Mouse (Mus musculus) midbrain, embryonic 13.5 days (tissue): ENCODE measurements around the gene Krtap27-1. TPM values are rescaled to one million over a fixed set of nuclear protein-coding genes. Genes with fewer than 3 reads are reported as not detected.

Experiments used
- ATAC-seq: fragments of 200-750 bp; cut with Nextera tagmentation; 2 replicates; pipeline ENCODE4 v1.8.0; 2017; ENCODE audit warnings: mild to moderate bottlenecking, moderate TSS enrichment, moderate library complexity
- H3K27ac ChIP-seq: fragments of 300-500 bp; sonication (generic); 2 replicates; pipeline ENCODE4 v1.5.1; 2015; ENCODE audit warnings: inconsistent platforms, mild to moderate bottlenecking, moderate library complexity
- H3K27me3 ChIP-seq: fragments of 300-500 bp; sonication (generic); 2 replicates; pipeline ENCODE4 v1.6.1; 2015; ENCODE audit warnings: mild to moderate bottlenecking, inconsistent platforms
- H3K36me3 ChIP-seq: fragments of 300-500 bp; sonication (generic); 2 replicates; pipeline ENCODE4 v1.6.1; 2015; ENCODE audit warnings: mild to moderate bottlenecking, inconsistent platforms
- H3K4me1 ChIP-seq: fragments of 300-500 bp; sonication (generic); replicated peaks from 2 replicates; pipeline ENCODE4 v1.6.1; 2015; ENCODE audit warnings: inconsistent platforms
- H3K4me2 ChIP-seq: fragments of 300-500 bp; sonication (generic); replicated peaks from 2 replicates; pipeline ENCODE4 v1.6.1; 2015; ENCODE audit warnings: moderate library complexity, mild to moderate bottlenecking, inconsistent platforms
- H3K4me3 ChIP-seq: fragments of 300-500 bp; sonication (generic); replicated peaks from 2 replicates; pipeline ENCODE4 v1.5.1; 2015; ENCODE audit warnings: mild to moderate bottlenecking, inconsistent platforms
- H3K9ac ChIP-seq: fragments of 300-500 bp; sonication (generic); replicated peaks from 2 replicates; pipeline ENCODE4 v1.6.1; 2015; ENCODE audit warnings: mild to moderate bottlenecking, inconsistent platforms
- H3K9me3 ChIP-seq: fragments of 300-500 bp; sonication (generic); 2 replicates; pipeline ENCODE4 v1.6.1; 2016; ENCODE audit warnings: mild to moderate bottlenecking, inconsistent platforms
- WGBS: fragments of 180-500 bp; shearing (Covaris S2); methylation state at CpG from one replicate; pipeline ENCODE4 v1.1.7; 2015; 5-methylcytosine and 5-hydroxymethylcytosine counted together
- polyA plus RNA-seq: library from polyadenylated mRNA; unstranded; fragments of >200 nt; fragmentation: Nextera tagmentation; extraction: Ambion mirVana; gene quantifications from 2 replicates; pipeline ENCODE4 v1.2.1, GENCODE M21; 2015

Gene Krtap27-1
- polyA plus RNA-seq, 1 experiment from 2014 or later: not detected

GRCm38 (mm10) chr16:88651082-88651481 lies 20.4 kb downstream of the Krtap27-1 start:
- no peaks in the 10 kb centered on the region for H3K27me3 ChIP-seq
- H3K27ac ChIP-seq: no peak overlapping the region
- no peaks in the 10 kb centered on the region for H3K4me1 ChIP-seq
- 92% methylated on average over 1 of the region's 1 CpGs for WGBS
- no peaks in the 10 kb centered on the region for H3K36me3 ChIP-seq
- H3K9ac ChIP-seq: no peak overlapping the region
- H3K4me2 ChIP-seq: no peak overlapping the region
- no peaks in the 10 kb centered on the region for H3K9me3 ChIP-seq
- no peak for ATAC-seq
- H3K4me3 ChIP-seq: no peak overlapping the region

- H3K9me3 ChIP-seq: no peaks in the 10 kb centered on the region
- H3K27ac ChIP-seq: no peak within 1 kb of the TSS
- H3K4me1 ChIP-seq: no peaks in the 10 kb centered on the region
- H3K4me2 ChIP-seq: no peak within 1 kb of the TSS
- ATAC-seq: no peak
- H3K9ac ChIP-seq: no peak within 1 kb of the TSS
- no peaks in the 10 kb centered on the region for H3K27me3 ChIP-seq
- H3K36me3 ChIP-seq: no peaks in the 10 kb centered on the region
- no peak within 1 kb of the TSS for H3K4me3 ChIP-seq
- WGBS: 87% methylated on average over 10 of the region's 10 CpGs
Measured at GRCm38 (mm10) chr16:88647358-88647846, 24.1 kb downstream of the Krtap27-1 start, which contains the start of gene Krtap26-1. TSS of gene Krtap26-1 (minus strand) at chr16:88647796.

DNA sequence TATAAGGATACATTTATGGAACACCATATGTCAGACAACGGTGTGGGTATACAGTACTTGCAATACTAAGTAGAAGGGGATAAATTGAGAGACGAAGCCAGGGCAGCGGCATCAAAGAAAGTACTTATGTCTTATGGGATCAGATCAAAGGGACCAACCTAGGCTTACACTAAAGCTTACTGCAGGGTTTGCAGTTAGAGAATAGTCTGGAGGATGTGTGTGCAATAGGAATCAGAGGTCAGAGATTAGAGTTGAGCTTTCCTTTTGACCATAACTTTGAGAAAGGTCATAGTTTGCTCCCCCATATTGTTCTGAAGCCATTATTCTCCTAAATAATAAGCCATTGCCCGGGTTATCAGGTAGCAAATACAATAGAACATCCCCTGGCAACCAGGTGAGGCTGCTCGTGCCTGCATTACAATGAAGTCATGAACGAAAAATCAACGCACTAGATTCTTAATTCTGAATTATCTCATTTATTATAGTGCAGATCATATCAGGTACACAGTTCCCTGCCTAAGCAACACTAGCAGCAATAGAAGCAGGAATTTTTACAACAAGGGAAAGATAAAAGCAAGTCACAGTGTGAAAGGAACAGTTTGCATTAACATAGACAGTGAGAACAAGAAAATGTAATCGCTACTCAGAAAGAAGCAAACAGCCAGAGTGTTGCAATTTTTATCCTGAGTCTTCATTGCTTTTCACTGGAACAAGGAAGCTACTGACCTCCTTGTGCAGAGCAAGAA lies 24.9 kb downstream of the Krtap27-1 start:
- H3K27ac ChIP-seq: no peak overlapping the region
- no peaks in the 10 kb centered on the region for H3K36me3 ChIP-seq
- H3K4me3 ChIP-seq: no peak overlapping the region
- H3K9me3 ChIP-seq: no peaks in the 10 kb centered on the region
- no peaks in the 10 kb centered on the region for H3K4me1 ChIP-seq
- no peak overlapping the region for H3K4me2 ChIP-seq
- 71% methylated on average over 8 of the region's 8 CpGs for WGBS
- no peak for ATAC-seq
- H3K27me3 ChIP-seq: no peaks in the 10 kb centered on the region
- no peak overlapping the region for H3K9ac ChIP-seq

DNA sequence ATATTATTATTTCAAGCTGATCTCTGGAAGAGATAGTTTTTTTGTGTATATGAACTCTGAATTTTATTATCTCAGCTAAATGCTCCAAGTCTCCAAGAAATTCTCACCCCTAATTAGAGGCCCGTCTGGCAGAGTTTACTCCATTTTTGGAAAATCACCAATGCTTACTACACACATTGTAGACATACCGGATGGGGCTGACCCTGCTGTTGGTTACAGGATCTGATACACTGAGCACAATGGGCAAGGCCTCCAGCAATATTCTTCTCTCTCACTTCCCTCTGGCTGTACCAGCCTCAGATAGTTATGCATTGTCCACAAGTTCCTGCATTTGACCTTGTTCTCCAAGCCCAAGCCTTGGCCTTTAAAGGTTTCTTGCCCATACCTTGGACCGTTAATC lies 31.4 kb downstream of the Krtap27-1 start:
- H3K27ac ChIP-seq: no peak overlapping the region
- H3K4me1 ChIP-seq: no peaks in the 10 kb centered on the region
- H3K4me3 ChIP-seq: no peak overlapping the region
- 0 out of 2 replicates have a peak, but pooled peaks cover 4% of the 10 kb centered on the region for H3K9me3 ChIP-seq
- no peaks in the 10 kb centered on the region for H3K36me3 ChIP-seq
- WGBS: 94% methylated on average over 3 of the region's 3 CpGs
- H3K9ac ChIP-seq: no peak overlapping the region
- no peak for ATAC-seq
- H3K4me2 ChIP-seq: no peak overlapping the region
- no peaks in the 10 kb centered on the region for H3K27me3 ChIP-seq

DNA sequence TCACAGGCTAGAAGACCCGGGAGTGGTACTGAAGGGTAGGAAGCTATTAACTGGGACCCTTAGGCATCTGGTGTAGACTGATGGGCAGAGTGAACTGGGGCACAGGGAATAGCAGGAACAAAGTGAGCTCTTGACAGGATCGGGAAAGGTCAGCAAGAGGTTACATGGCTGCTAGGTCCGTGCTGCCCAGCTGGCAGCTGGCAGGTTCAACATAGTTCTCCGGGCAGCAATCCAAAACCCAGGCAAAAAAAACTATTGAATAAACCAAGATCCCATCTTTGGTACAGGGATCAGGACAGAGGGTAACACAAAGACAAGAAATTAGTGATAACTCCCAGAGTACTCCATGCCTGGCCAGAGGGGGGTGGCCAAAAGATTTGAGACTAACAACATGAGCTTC lies 36.3 kb downstream of the Krtap27-1 start:
- Histone ChIP-seq H3K36me3 (no peaks in the 10 kb centered on the region), H3K27ac (no peak overlapping the region), H3K4me3 (no peak overlapping the region), H3K4me2 (no peak overlapping the region), H3K9me3 (no peaks in the 10 kb centered on the region), H3K27me3 (no peaks in the 10 kb centered on the region), H3K9ac (no peak overlapping the region), H3K4me1 (no peaks in the 10 kb centered on the region)
- WGBS: 83% methylated on average over 4 of the region's 4 CpGs
- ATAC-seq: no peak

- ATAC-seq: no peak
- Histone ChIP-seq H3K36me3 (no peaks in the 10 kb centered on the region), H3K27ac (no peak overlapping the region), H3K4me3 (no peak overlapping the region), H3K4me2 (no peak overlapping the region), H3K27me3 (no peaks in the 10 kb centered on the region), H3K9me3 (no peaks in the 10 kb centered on the region), H3K4me1 (no peaks in the 10 kb centered on the region), H3K9ac (no peak overlapping the region)
- WGBS: 85% methylated on average over 4 of the region's 4 CpGs
Measured at GRCm38 (mm10) chr16:88631474-88631873, 40.0 kb downstream of the Krtap27-1 start.

- Histone ChIP-seq H3K4me2 (no peak within 1 kb of the TSS), H3K27me3 (no peaks in the 10 kb centered on the region), H3K36me3 (no peaks in the 10 kb centered on the region), H3K27ac (no peak within 1 kb of the TSS), H3K4me3 (no peak within 1 kb of the TSS), H3K9me3 (no peaks in the 10 kb centered on the region), H3K4me1 (no peaks in the 10 kb centered on the region), H3K9ac (no peak within 1 kb of the TSS)
- 92% methylated on average over 4 of the region's 4 CpGs for WGBS
- ATAC-seq: no peak
Measured at GRCm38 (mm10) chr16:88627566-88627965, 43.9 kb downstream of the Krtap27-1 start, which contains the start of gene 2310079G19Rik. TSS of gene 2310079G19Rik (minus strand) at chr16:88627666.

Other genes starting within 250 kb of the Krtap27-1 start
- not detected in 2 replicates for gene Cldn17, start 164.7 kb downstream of the Krtap27-1 start, polyA plus RNA-seq
- gene Cldn8, start 108.5 kb downstream of the Krtap27-1 start, polyA plus RNA-seq: not detected in 2 replicates
- not detected in 2 replicates for gene Krtap24-1, start 59.4 kb downstream of the Krtap27-1 start, polyA plus RNA-seq
- gene 2310079G19Rik, start 44.0 kb downstream of the Krtap27-1 start, polyA plus RNA-seq: not detected in 2 replicates
- gene Krtap26-1, start 23.9 kb downstream of the Krtap27-1 start, polyA plus RNA-seq: not detected in 2 replicates
- not detected in 2 replicates for gene 2310061N02Rik, start 36.3 kb upstream of the Krtap27-1 start, polyA plus RNA-seq
- not detected in 2 replicates for gene Krtap13-1, start 57.2 kb upstream of the Krtap27-1 start, polyA plus RNA-seq
- not detected in 2 replicates for gene Krtap13, start 80.0 kb upstream of the Krtap27-1 start, polyA plus RNA-seq
- not detected in 2 replicates for gene 2310034C09Rik, start 87.2 kb upstream of the Krtap27-1 start, polyA plus RNA-seq
- not detected in 2 replicates for gene 2310057N15Rik, start 102.5 kb upstream of the Krtap27-1 start, polyA plus RNA-seq
- gene Gm5965, start 106.2 kb upstream of the Krtap27-1 start, polyA plus RNA-seq: not detected in 2 replicates
- not detected in 2 replicates for gene Gm20741, start 140.5 kb upstream of the Krtap27-1 start, polyA plus RNA-seq
- not detected in 2 replicates for gene Krtap15, start 148.5 kb upstream of the Krtap27-1 start, polyA plus RNA-seq
- gene Krtap14, start 154.5 kb upstream of the Krtap27-1 start, polyA plus RNA-seq: not detected in 2 replicates
- not detected in 2 replicates for gene Krtap19-1, start 197.7 kb upstream of the Krtap27-1 start, polyA plus RNA-seq
- not detected in 2 replicates for gene Krtap19-2, start 202.6 kb upstream of the Krtap27-1 start, polyA plus RNA-seq
- gene Krtap19-3, start 206.4 kb upstream of the Krtap27-1 start, polyA plus RNA-seq: not detected in 2 replicates
- not detected in 2 replicates for gene Krtap19-4, start 213.4 kb upstream of the Krtap27-1 start, polyA plus RNA-seq
- gene Krtap19-5, start 224.8 kb upstream of the Krtap27-1 start, polyA plus RNA-seq: not detected in 2 replicates